Mouse (Mus musculus) bone marrow macrophage, adult 2 months (primary cell): ENCODE measurements around the gene Gns.
A peak's percentile ranks its signal among the peaks of the same experiment; 100 is the strongest.

Experiments
- CTCF ChIP-seq: IDR thresholded peaks from 2 replicates; pipeline ENCODE4 v1.5.1; 2012; ENCODE audit warnings: low read depth, mild to moderate bottlenecking, low read length, moderate library complexity
- POLR2A ChIP-seq: IDR thresholded peaks from 2 replicates; pipeline ENCODE4 v1.6.1; 2012; ENCODE audit warnings: mild to moderate bottlenecking, low read depth, low read length, borderline replicate concordance

DNA sequence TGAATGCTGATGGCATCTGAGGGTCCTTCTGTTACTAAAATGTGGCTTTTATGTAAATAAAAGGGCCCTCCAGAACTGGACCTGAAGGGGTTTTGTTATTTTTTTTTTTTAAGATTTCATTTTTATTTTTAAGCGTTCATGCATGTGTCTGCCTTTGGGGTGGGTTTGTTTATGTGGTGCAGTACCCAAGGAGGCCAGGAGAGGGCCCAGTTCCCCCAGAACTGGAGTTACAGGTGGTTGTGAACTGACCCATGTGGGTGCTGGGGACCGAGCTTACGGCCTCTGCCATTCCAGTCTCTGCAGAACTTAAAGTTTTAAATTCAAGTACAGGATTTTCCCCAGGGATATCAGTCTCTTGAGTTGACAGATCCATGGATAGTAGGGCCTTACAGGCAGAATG, 14.5 kb downstream of the Gns start:
- TF ChIP-seq CTCF (peak; percentile 44; the same call in 1 of the 2 replicates), POLR2A (no peak)
